In the genomic region with DNA sequence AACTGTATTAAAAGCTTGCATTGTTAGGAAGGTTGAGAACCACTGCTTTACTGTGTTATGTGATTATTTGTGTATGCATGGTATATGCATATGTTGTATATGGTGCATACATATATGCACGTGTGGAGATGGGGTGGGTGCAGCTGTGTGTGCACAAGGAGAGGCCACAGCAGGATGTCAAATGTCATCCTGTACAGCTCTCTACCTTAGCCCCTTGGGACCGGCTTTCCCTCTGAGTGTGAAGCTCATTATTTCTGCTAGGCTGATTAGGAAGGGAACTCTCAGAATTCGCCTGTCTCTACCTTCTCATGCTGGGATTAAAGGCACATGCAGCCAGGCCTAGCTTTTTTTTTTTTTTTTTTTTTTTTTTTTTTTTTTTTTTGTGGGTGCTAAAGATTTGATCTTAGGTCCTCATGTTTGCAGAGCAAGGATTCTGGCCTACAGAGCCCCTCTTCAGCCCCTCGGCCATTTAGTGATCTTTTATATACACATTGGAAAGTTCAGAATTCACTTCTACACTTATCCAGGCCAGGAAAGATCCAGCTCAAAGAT, we compare ENCODE assay signal across 25 mouse cellular contexts. TPM values are rescaled to one million over a fixed set of nuclear protein-coding genes. Genes with fewer than 3 reads are reported as not detected.
"Had no signal": no experiment of that assay in that cellular context is flagged by ENCODE, and none has a peak within 500 bp of the region (broad histone marks: within the 10 kb centered on the region; RNA-seq: fewer than 3 reads in every experiment).

No protein-coding gene starts in this region.

- H3K27me3 ChIP-seq: limb, embryonic 13.5 days; liver, embryonic 12.5 days; liver, embryonic 15.5 days; lung, embryonic 15.5 days; megakaryocyte, embryonic 14.5 days; midbrain, embryonic 13.5 days; neural tube, embryonic 12.5 days; neural tube, embryonic 15.5 days had no signal

- H3K4me1 ChIP-seq: liver, embryonic 12.5 days; liver, embryonic 15.5 days; lung, embryonic 15.5 days; neural tube, embryonic 12.5 days; neural tube, embryonic 15.5 days had no signal

- H3K9ac ChIP-seq: limb, embryonic 13.5 days; liver, embryonic 12.5 days; liver, embryonic 15.5 days; lung, embryonic 15.5 days; midbrain, embryonic 13.5 days; neural tube, embryonic 12.5 days; neural tube, embryonic 15.5 days had no signal

- ATAC-seq: liver, embryonic 12.5 days; midbrain, embryonic 13.5 days had no signal

- H3K36me3 ChIP-seq: limb, embryonic 10.5 days; limb, embryonic 13.5 days; liver, embryonic 12.5 days; liver, embryonic 15.5 days; lung, embryonic 15.5 days; midbrain, embryonic 10.5 days; midbrain, embryonic 13.5 days; neural tube, embryonic 12.5 days; neural tube, embryonic 15.5 days had no signal

- H3K4me3 ChIP-seq: layer of hippocampus, adult 2 months; limb, embryonic 10.5 days; limb, embryonic 13.5 days; liver, embryonic 12.5 days; liver, embryonic 15.5 days; lung, embryonic 15.5 days; megakaryocyte, embryonic 14.5 days; midbrain, embryonic 10.5 days; midbrain, embryonic 13.5 days; neural tube, embryonic 12.5 days; neural tube, embryonic 15.5 days had no signal

- H3K9me3 ChIP-seq: limb, embryonic 10.5 days; limb, embryonic 13.5 days; liver, embryonic 12.5 days; liver, embryonic 15.5 days; lung, embryonic 15.5 days; megakaryocyte, embryonic 14.5 days; midbrain, embryonic 10.5 days; midbrain, embryonic 13.5 days; neural tube, embryonic 12.5 days; neural tube, embryonic 15.5 days had no signal

- DNase-seq: kidney, adult 2 months; layer of hippocampus, adult 9-11 months; liver; lung, adult 18-20 months; lung, postnatal 10 days; lung, postnatal 36 days; right cerebral cortex, postnatal 14 days; right cerebral cortex, postnatal 4 days; thymus, adult 2 months; thymus, postnatal 25 days had no signal

- H3K4me2 ChIP-seq: limb, embryonic 13.5 days; liver, embryonic 12.5 days; liver, embryonic 15.5 days; lung, embryonic 15.5 days; midbrain, embryonic 13.5 days; neural tube, embryonic 12.5 days; neural tube, embryonic 15.5 days had no signal

- H3K27ac ChIP-seq: kidney, postnatal 0 days; layer of hippocampus, adult 2 months; limb, embryonic 10.5 days; limb, embryonic 13.5 days; liver, embryonic 12.5 days; liver, embryonic 15.5 days; lung, embryonic 15.5 days; midbrain, embryonic 13.5 days; neural tube, embryonic 12.5 days; neural tube, embryonic 15.5 days; stomach, postnatal 0 days had no signal

RNA-seq across cellular contexts. Expression of a gene that starts 42.5 kb away (rescaled TPM):
- total RNA-seq: layer of hippocampus, adult 2 months; layer of hippocampus, postnatal 25 days had no signal
- polyA plus RNA-seq: midbrain, embryonic 13.5 days; neural tube, embryonic 12.5 days; stomach, embryonic 14.5 days; stomach, postnatal 0 days had no signal
